Comparison of ENCODE assay signal across 9 mouse cellular contexts in genomic region chr10:42841531-42842195, GRCm38 (mm10). TPM values are rescaled to one million over a fixed set of nuclear protein-coding genes. Genes with fewer than 3 reads are reported as not detected.
DNase-seq lines count a peak whose midpoint lies in the region; TF ChIP-seq lines count a peak whose summit lies in the region.
"Had no signal": no experiment of that assay in that cellular context is flagged by ENCODE, and none has a peak within 500 bp of the region (broad histone marks: within the 10 kb centered on the region; RNA-seq: fewer than 3 reads in every experiment).

No protein-coding gene starts in this region.

- no peak for DNase-seq in heart, adult 2 months
- DNase-seq in heart, embryonic 10.5 days (ENCODE audit: low spot score) = no peak
- DNase-seq in thymus, adult 2 months = peak; percentile 46
- DNase-seq in thymus, adult 18-20 months = no peak
- DNase-seq in limb, embryonic 10.5 days (ENCODE audit: low spot score) = peak; percentile 50
- peak; percentile 70 for DNase-seq in thymus, postnatal 4 days
- no peak for DNase-seq in urinary bladder, postnatal 25 days (ENCODE audit: low spot score)
- DNase-seq in cerebellum, adult 11 months = no peak

- no peak overlapping the region for H3K27ac ChIP-seq in heart, adult 2 months
- H3K27ac ChIP-seq in heart, embryonic 10.5 days = no peak overlapping the region
- H3K27ac ChIP-seq in thymus, adult 2 months (ENCODE audit: control insufficient read depth, insufficient read depth, low read length) = no peak overlapping the region
- no peak overlapping the region for H3K27ac ChIP-seq in limb, embryonic 10.5 days
- H3K27ac ChIP-seq: neural tube, embryonic 12.5 days had no signal

- no peak overlapping the region for H3K4me3 ChIP-seq in heart, adult 2 months
- no peak overlapping the region for H3K4me3 ChIP-seq in heart, embryonic 10.5 days
- H3K4me3 ChIP-seq in thymus, adult 2 months (ENCODE audit: control insufficient read depth, insufficient read depth, low read length) = no peak overlapping the region
- H3K4me3 ChIP-seq in limb, embryonic 10.5 days = no peak overlapping the region
- H3K4me3 ChIP-seq: neural tube, embryonic 12.5 days had no signal

- TF ChIP-seq EP300 in heart, adult 2 months (IDR thresholded peaks at IDR 0.05; ENCODE audit: insufficient read depth, low read depth, low read length) = no peak

- H3K36me3 ChIP-seq in heart, adult 2 months (ENCODE audit: control insufficient read depth, insufficient read depth, low read length) = no peaks in the 10 kb centered on the region
- H3K36me3 ChIP-seq in heart, embryonic 10.5 days = peaks cover 12% of the 10 kb centered on the region; the same call in 1 of the 2 replicates
- H3K36me3 ChIP-seq in thymus, adult 2 months (ENCODE audit: control insufficient read depth, insufficient read depth, low read length) = no peaks in the 10 kb centered on the region
- H3K36me3 ChIP-seq in limb, embryonic 10.5 days = peaks cover 12% of the 10 kb centered on the region

- H3K9ac ChIP-seq in heart, adult 2 months (ENCODE audit: low read depth, low read length) = no peak overlapping the region
- H3K9ac ChIP-seq: neural tube, embryonic 12.5 days had no signal

- H3K27me3 ChIP-seq in heart, adult 2 months (ENCODE audit: control insufficient read depth, insufficient read depth, low read length) = no peaks in the 10 kb centered on the region
- H3K27me3 ChIP-seq in heart, embryonic 10.5 days (ENCODE audit: insufficient read depth, poor library complexity, severe bottlenecking) = no peaks in the 10 kb centered on the region
- H3K27me3 ChIP-seq in thymus, adult 2 months (ENCODE audit: control insufficient read depth, insufficient read depth, low read length) = no peaks in the 10 kb centered on the region
- no peaks in the 10 kb centered on the region for H3K27me3 ChIP-seq in limb, embryonic 10.5 days (ENCODE audit: low read depth, poor library complexity, severe bottlenecking)
- H3K27me3 ChIP-seq: neural tube, embryonic 12.5 days had no signal

- H3K4me1 ChIP-seq in heart, adult 2 months (ENCODE audit: control insufficient read depth, insufficient read depth, low read length) = peaks cover 9% of the 10 kb centered on the region
- no peaks in the 10 kb centered on the region for H3K4me1 ChIP-seq in heart, embryonic 10.5 days
- H3K4me1 ChIP-seq in thymus, adult 2 months (replicated peaks; ENCODE audit: control insufficient read depth, insufficient read depth, low read length) = peaks cover 7% of the 10 kb centered on the region
- no peaks in the 10 kb centered on the region for H3K4me1 ChIP-seq in limb, embryonic 10.5 days
- H3K4me1 ChIP-seq: neural tube, embryonic 12.5 days had no signal

- peak; percentile 53 for TF ChIP-seq CTCF in heart, adult 2 months (IDR thresholded peaks at IDR 0.05)
- peak; percentile 81; the same call in 1 of the 2 replicates for TF ChIP-seq CTCF in thymus, adult 2 months (IDR thresholded peaks at IDR 0.05; ENCODE audit: borderline replicate concordance, control insufficient read depth, extremely low read depth, insufficient read depth, low read length, poor library complexity)

- intact Hi-C loops in heart, adult 2 months (cut with DNase I) = loop anchor here (1.0 to 10.0 kb wide), 3 partner anchors 101 to 333 kb away; partner anchors contain the start of genes 9030612E09Rik and Sobp

- no peaks in the 10 kb centered on the region for H3K79me2 ChIP-seq in heart, adult 2 months (replicated peaks; ENCODE audit: control insufficient read depth, insufficient read depth, low read length)

- TF ChIP-seq POLR2A in heart, adult 2 months (IDR thresholded peaks at IDR 0.05; ENCODE audit: insufficient read depth, low read depth, low read length) = no peak
- TF ChIP-seq POLR2A in thymus, adult 2 months (IDR thresholded peaks at IDR 0.05; ENCODE audit: control insufficient read depth, extremely low read depth, insufficient read depth, low read length, poor library complexity) = no peak

- no peaks in the 10 kb centered on the region for H3K9me3 ChIP-seq in heart, embryonic 10.5 days
- no peaks in the 10 kb centered on the region for H3K9me3 ChIP-seq in limb, embryonic 10.5 days (replicated peaks)
- H3K9me3 ChIP-seq: neural tube, embryonic 12.5 days had no signal

- WGBS in heart, adult 2 months = 61% methylated on average over 16 of the region's 16 CpGs
- 49% methylated on average over 16 of the region's 16 CpGs for WGBS in heart, embryonic 10.5 days
- WGBS in thymus, adult 2 months = 86% methylated on average over 16 of the region's 16 CpGs
- WGBS in limb, embryonic 10.5 days = 65% methylated on average over 16 of the region's 16 CpGs

RNA-seq across cellular contexts. Expression of gene Scml4, which starts 18.5 kb away (rescaled TPM):
- total RNA-seq in heart, adult 2 months (2021) = 1 to 10 TPM in 1 of 2 experiments, under 1 TPM in 1; 0.84 to 1.3 TPM
- 1.3 and 2.1 TPM in 2 replicates for polyA plus RNA-seq in heart, adult 2 months (2012; rRNA removed)
- 0.79 and 1.0 TPM in 2 replicates for polyA plus RNA-seq in heart, embryonic 10.5 days (2016; fragmentation: Nextera tagmentation; extraction: Ambion mirVana)
- polyA plus RNA-seq in thymus, adult 2 months (2012; rRNA removed) = 32.9 and 42.5 TPM in 2 replicates
- polyA plus RNA-seq in limb, embryonic 10.5 days (2016; fragmentation: Nextera tagmentation; extraction: Ambion mirVana) = 0.13 and 0.16 TPM in 2 replicates

Comparison
In these comparisons a context has a peak if more than half of its experiments do, and no peak if none do; other contexts are left out.
1. DNase-seq: peak in thymus, adult 2 months (single experiment), limb, embryonic 10.5 days (single experiment) and thymus, postnatal 4 days (single experiment); none in heart, adult 2 months (0 of 2), heart, embryonic 10.5 days (single experiment), thymus, adult 18-20 months (0 of 2), urinary bladder, postnatal 25 days (single experiment) and cerebellum, adult 11 months (single experiment).
2. RNA of gene Scml4, which starts 18.5 kb away (polyA plus RNA-seq): 32.9 to 42.5 TPM in thymus, adult 2 months; 1.3 to 2.1 TPM in heart, adult 2 months, 0.79 to 1.0 TPM in heart, embryonic 10.5 days and 0.13 to 0.16 TPM in limb, embryonic 10.5 days; every median in the first group is over 10 times any median in the second.